Mouse (Mus musculus) adrenal gland, postnatal 36 days (tissue): ENCODE data around the gene Nav2. TPM values are rescaled to one million over a fixed set of nuclear protein-coding genes. Genes with fewer than 3 reads are reported as not detected.

Source experiments
- DNase-seq, 2 experiments: peaks; one replicate each; pipeline ENCODE4 v3.0.0; 2021; ENCODE audit warnings: mixed read lengths in 1 of 2
- total RNA-seq, 2 experiments: library from RNA; stranded (reverse); gene quantifications; 2 replicates each; pipeline ENCODE4 v1.2.3; 2021

The Nav2 gene
- total RNA-seq, 2 experiments from 2014 or later: 6.4 to 8.7 TPM

DNA sequence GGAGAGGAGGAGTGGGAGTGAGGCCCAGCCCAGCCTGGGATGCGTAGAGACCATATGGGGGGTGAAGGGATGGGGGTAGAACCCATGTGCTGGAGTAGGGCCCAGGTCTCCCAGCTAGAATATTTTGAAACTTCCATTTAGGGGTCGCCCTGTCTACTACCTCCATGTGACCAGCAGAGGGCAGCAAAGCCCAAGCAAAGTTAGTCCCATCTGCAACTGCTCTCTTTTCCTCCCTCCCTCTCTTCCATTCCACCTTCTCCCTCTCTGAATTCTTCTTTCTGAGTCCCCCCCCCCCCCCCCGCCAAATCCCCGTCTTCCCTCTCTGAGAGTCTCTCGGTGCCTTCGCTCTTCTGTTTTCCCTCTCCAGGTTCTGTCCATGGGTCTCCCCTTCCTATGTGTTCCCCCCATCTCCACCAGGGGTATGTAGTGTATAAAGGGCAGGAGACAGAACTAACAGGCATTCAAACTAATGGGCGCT, 707.8 kb downstream of the Nav2 start:
- peak; percentile 59 to 79 for DNase-seq

DNA sequence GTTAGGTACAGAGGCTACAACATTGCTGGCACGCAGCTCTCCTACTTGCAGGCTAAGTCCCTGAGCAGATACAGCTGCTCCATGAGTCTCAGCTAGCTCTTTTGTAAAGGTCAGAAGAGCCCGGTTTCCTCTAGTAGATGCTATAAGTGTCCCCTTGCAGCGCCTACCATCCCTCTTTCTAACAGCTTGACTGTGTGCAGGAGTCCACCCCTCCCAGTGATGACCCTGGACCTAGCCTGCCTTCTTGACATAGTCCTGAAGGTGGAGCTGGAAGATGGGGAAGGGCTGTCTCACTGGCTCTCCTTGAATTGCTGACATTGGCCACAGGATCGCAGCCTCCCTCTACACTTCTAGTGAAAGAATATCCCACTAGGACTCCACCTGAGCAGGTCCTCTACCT, 708.6 kb downstream of the Nav2 start:
- no peak for DNase-seq

DNA sequence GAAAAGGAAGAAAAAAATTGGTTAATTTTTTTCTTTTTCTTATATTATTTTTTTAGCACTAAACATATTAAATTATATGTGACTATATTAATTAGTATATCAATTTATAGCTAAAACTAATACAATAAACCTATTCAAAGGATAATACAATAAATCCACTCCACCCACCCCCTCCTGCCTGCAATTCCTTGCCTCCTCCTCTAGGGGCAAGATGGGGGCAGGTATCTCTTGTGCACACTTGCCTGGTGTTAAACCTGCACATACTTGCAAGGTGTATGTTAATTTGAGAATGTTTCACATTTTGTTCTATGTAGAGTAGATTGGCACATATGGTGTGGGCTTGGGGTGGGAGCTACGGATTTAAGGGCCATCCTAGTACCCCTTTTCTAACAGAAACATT, 711.6 kb downstream of the Nav2 start:
- DNase-seq: no peak

DNA sequence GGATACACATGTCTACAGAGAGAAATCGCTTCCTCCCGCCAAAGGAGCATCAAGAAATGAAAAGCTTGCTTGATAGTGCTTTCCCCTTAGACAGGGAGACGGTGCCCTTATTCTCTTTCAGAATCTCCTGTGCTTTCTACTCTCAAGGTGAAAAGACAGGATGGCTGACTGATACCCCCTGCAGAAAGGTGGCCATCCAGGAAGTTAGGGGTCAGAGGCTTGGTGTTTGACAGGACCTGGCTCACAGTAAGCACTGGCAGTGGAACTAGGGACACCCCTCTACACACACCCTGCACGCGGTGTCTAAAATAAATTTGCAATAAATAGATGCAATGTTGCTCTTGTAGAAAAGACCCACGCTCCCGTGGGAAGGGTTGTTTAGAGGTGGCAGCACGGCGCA, 723.4 kb downstream of the Nav2 start:
- DNase-seq: no peak

DNA sequence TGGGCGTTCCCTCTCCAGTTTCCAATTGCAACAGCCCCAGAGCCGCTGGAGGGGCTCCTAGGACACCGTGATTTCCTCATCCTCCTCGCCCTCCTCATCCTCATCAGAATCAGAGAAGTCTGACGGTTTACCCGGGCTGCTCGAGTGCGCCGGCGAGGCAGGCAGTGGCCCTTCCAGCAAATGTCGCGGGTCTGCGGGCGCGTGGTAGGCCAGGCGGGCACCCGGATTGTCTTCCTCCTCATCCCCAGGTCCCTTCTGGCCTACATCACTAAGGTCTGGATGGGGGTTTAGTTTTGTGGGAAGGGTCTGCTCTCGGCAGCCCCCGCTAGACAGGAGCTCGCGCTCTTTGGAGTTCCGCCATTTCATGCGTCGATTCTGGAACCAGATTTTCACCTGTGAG, 723.9 kb downstream of the Nav2 start:
- DNase-seq: no peak

DNA sequence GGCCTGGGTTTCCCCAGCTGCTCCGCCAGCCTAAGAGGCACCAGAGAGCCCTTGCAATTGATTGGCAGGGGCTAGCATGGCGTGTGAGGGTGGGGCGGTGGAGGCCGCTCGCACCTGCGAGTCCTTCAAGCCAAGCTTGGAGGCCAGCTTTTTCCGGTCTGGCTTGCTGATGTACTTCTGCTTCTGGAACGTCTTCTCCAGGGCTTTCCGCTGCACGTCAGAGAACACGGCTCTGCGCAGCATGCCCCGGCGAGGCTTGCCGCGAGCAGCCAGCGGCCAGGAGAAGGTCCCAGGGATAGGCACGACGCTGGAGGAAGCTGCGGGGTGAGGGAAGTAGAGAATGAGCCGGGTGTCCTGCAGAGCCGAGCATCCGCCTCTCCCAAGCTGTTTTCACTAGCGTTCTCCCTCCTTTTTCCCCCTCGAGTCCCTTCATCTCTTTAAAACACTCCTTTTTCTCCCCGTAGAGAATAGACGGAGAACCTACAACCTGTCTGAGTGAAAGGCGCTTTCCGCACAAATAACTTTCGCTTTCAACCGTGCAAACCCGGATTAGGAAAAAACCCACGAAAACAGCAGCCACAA, 725.0 kb downstream of the Nav2 start:
- peak; percentile 33 to 35 for DNase-seq

DNA sequence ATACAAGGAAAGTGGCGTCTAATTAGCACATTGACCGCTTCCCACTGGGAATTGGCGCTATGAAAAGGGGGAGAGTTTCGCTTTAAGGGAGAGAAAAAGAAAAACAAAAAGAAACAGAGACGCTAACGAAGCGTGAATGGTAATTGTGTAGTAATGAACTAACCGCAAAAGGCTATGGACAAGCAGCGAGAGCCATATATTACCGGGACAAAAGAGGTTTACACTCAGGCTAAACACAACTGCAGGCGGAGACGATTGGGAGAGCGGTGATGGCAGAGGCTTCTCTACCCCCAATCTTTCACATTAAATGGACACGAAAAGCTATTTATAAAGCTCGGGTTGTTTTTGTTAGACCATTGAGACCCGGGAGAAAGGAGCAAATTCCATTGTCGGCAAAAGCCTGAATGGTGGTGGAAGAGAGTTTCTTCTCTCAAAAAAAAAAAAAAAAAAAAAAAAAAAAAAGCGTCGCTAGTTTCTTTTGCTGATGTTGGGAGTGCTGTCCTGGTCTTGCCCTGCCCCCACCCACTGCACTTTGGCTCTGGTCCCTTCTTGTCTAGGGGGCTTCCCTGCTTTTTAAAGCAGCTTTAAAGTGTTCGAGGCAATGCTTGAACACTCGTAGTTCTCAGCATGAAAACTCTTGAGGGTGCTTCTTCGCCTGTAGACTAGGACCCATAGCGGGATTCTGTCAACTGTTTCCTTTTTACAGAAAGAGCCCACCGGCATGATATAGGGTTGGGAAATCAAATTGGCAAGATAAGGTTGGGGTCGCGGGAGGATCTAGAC, 726.0 kb downstream of the Nav2 start:
- DNase-seq: no peak

DNA sequence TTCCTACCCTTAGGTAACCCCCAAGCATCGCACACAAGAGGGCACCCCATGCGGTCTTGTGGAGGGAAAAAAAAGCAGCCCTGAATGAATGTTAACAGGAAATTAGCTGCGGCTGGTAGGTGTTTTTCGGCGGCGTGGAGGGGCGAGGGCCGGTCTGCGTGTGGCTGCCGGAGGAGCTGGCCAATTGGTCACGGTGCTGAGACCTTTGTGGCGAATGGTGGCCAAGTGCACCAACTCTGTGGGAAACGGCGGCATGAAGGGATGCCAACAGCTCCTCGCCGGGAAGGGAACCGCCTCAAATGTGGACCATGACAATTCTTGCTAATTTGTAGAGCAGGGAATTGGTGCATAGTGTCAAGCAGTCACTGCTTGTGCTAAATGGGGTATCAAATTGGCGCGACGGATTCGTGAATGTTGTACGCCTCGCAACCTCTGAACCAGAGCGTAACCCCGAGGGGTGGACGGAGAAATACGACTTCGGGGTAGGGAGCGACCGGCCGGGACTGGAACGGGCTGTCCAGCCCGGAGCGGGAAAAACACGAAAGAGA, 726.6 kb downstream of the Nav2 start:
- no peak for DNase-seq

DNA sequence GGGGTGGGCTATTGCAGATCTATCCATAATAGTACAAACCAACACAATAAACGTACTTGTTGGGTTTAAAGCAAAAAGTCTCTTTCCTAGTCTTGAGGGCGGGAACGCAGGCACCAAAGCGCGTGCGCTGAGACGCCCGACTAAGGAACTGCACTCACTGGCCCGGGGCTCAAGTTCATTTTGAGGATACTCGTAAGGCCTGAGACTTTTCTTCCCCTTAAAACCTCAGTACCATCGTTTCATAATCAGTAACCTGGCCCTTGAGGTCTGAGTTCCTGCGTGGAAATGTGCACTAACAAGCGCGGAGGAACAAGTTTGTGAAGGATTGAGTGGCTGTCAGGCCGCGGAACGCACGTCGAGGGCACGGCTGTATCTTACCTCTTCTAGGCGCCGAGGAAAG, 727.5 kb downstream of the Nav2 start:
- no peak for DNase-seq

DNA sequence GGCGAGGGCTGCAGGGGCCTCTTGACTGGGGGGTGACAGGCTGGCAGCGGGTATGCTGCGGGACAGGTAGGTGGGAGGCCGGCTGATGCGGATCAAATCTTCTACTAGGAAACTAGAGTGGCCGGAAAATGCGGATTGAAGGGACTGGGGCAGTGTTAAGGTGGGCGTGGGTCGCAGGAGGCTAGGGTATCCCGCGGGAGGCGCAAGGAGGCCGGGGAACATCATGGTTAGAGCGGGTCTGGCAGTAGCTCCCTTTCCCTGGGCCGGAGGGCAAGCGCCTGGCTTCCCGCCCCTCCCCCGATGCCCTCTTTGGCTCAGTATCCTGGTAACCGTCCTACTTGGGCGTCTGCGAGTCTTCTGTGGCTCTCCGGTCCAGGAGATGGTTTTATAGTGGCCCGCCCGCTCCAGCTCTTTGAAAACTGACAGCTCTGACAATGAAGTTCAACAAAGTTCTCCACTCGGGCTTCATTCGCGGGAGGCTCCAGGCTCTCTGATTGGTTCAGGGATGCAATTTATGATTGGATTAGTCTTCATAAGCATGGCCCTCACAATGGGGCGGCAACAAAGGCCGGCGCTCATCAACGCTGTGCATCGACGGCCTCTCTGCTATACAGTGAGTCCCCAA, 728.1 kb downstream of the Nav2 start, which contains the start of gene Dbx1:
Dbx1 (minus strand) TSS at position 359 of the 625 bp plus-strand sequence.
- no peak for DNase-seq

DNA sequence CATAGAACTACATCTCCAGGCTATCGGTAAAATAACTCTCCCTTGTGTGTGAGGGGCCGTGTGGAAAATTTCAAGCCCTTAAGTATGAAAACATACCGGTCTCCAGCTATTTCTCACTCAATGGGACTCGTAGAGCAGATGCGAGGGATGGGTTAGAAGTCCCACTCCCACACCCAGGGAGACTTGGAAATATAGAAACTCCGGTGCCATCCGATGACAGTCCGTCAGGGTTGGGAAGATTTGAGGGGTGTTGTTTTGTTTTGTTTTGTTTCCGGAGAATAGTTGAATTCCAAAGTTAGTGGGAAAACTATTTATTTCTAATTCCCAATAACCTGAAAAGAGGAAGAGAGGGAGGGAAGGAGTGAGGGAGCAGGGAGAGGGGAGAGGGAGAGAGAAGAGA, 728.8 kb downstream of the Nav2 start:
- no peak for DNase-seq

DNA sequence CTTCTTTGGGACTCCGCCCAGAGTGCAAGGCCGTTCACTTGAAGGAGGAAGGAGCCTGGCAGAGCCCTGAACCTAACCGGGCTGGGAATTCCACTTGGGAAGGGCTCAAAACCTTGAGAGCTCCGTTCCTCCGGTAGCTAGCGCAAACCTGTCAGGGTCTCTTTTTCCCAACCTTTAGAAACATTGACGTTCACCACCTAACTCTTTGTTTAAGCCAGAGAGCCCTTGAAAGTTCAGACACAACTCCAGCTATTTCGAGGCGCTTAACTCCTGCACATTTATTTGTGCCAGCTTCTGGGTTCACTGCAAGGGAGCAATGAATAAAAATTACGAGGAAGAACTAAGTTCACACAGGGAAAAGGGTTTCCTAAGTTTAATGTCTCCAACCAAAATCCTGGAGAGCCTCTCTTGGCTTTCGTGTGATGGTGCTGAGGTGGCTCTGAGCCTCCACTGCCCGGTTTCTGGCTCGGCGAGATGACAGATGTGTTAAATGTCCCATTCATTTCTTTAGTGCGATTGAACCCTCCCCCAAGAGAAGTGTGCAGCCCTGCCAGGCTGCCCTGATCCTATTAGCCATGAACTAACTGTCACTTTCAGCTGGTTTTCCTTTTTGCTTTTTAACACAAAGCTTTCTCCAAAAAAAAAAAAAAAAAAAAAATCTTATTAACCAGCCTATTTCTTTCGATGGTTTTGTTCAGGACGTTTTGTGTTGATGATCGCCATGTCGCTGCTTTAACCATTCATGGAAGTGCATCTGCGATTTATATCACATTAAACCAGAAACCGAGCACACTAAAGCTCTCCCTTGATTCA, 729.5 kb downstream of the Nav2 start:
- no peak for DNase-seq

DNA sequence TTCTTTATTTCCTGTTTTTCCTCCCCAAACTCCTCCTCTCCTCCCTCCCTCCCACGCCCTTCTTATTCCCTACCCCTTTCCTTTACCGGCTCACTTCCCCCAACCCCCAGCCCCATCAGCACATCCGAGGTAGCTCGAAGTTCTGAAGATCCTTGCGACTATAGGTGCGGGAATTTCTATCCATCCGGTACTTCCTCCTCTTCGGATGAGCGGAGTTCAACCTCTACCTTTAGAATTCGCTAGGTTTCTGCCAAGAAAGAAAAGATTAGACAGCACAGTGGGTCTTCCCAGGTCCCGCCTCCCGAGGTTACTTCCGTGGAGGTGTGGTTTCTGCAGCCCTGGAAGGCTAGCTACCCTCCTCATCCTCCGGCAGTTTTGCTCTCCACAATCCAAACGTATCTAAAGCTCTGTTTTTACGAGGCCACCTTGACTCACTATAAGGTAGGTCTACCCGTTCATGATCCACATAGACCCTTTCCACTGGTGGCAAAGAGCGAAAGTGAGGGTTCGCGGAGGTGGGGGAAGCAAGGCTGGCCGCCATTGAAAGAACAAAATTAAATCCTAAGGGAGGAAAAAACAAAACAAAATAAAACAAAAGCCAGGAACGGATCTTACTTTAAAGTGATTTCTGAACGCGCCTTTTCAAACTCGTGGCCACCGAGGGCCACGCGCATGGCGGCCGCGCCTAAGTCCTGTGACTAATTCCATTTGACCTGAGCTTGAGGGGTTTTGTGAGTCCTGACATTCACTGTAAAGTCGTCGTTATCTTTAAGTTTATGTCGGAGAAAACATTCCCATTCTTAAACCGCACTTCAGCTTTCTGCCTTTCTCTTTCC, 730.6 kb downstream of the Nav2 start:
- no peak for DNase-seq

DNA sequence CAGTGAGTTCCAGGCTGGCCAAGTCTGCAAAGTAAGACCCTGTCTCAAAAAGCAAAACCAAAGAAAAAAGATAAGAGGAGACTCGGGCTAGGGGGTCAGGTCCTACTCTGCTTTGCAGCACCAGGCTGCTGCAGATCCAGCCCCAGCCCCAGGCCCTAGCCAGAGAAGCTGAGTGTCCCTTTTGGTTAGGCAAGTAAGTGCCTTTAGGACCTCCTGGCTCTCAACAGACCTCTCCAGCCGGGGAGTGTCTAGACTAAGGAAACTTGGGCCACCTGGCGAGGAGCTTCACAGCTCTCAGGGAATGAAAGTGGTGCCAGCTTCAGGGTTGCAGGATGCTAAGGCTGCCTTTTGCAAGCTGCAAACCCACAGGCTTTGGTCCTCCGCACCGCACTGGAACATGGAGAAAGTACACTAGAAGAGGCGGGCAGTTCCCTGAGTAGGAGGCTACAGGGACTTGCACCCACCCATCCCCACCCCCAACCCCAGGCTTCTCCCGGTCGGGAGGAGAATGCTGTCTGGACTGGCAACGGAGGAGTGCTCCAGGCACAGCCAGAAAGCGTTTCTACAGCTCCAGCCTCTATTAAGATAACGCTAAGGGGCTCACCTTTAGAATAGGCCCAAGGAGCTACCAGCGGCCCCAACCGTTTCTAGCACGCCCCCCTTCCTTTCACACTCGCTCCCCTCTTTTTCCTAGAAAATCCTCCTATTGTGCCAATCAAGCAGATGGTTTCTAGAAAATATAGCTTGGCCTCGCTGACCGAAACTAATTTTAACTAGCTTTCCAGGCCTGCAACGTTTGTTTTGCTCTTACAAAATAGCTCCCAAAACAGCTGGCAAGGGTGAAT, 731.6 kb downstream of the Nav2 start:
- no peak for DNase-seq

DNA sequence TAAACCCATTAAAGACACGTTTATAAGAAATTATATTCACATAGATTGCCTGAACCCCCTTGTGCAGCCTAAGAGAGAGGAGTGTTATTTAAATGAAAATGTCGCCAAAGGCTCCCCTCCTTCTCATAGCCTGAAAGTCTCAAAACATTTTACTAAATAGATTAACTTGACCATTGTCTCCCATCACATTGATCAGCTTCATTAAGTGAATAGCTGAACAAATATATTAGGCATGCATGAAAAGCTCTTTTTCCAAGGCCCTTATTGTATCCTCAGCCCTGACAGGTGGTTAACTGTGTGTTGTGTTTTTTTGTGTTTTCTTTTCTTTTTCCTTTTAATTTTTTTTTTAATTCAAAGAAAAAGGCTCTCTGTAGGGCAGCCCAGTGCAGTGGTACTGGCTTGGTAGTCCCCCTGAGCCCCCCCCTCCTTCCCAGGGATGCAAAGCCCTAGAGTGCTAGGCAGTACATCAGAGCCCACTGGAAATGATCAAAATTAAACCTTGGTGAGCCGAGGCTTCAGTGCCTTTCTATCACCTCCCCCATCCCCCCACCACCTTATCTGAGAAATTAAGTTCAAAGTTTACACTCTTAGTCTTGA, 732.3 kb downstream of the Nav2 start:
- DNase-seq: no peak
